Mouse (Mus musculus) liver, embryonic 18 days (tissue): ENCODE data around the gene Oas1d. TPM values are rescaled to one million over a fixed set of nuclear protein-coding genes. Genes with fewer than 3 reads are reported as not detected.

Source experiments
- polyA plus RNA-seq: library from polyadenylated mRNA; depleted of rRNA; stranded (reverse); fragments of >200 nt; gene quantifications from 2 replicates; pipeline ENCODE4 v1.2.3, GENCODE M21; 2012; rRNA removed

The Oas1d gene
- polyA plus RNA-seq = not detected in 2 replicates

DNA sequence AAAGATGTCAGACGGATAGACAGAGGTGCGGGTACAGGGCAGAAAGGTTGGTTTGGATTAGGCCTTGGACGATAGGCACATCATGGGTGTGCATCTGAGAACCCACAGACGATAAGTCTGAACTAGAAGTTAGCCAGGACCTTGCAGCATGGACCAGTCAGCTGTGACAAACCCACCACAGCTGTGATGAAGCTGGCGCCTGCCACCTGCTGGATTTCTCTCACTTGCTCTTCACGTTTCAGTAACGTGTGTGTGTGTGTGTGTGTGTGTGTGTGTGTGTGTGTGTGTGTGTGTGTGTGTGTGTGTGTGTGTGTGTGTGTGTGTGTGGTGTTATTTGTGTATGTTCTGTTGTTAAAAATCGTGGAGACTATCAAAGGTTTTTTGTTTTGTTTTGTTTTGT is at the start of gene Oas1d:
Gene Oas1d, plus strand, starts transcription at position 333 of the 400 bp plus-strand sequence.

DNA sequence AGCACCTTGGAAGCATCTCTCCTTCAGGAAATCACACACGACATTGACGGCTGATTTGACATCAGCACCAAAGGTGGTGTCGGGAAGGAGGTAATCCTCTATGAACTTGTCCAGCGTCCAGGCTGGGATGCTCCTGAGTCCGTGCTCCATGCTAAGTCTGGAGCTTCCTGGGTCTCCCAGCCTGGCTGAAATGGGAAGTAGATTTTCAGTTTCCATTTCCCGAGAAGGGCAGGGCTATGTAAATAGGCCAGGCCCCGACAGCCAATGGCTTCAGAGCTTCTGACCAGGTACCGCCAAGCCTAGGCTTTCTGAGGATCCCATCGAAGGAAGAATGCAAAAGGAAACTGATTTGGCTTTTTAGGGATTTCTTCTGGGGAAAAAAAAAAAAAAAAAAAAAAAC is 26.9 kb upstream of the Oas1d start, which contains the start of gene Oas1g:
Gene Oas1g, minus strand, starts transcription at position 201 of the 400 bp plus-strand sequence.

DNA sequence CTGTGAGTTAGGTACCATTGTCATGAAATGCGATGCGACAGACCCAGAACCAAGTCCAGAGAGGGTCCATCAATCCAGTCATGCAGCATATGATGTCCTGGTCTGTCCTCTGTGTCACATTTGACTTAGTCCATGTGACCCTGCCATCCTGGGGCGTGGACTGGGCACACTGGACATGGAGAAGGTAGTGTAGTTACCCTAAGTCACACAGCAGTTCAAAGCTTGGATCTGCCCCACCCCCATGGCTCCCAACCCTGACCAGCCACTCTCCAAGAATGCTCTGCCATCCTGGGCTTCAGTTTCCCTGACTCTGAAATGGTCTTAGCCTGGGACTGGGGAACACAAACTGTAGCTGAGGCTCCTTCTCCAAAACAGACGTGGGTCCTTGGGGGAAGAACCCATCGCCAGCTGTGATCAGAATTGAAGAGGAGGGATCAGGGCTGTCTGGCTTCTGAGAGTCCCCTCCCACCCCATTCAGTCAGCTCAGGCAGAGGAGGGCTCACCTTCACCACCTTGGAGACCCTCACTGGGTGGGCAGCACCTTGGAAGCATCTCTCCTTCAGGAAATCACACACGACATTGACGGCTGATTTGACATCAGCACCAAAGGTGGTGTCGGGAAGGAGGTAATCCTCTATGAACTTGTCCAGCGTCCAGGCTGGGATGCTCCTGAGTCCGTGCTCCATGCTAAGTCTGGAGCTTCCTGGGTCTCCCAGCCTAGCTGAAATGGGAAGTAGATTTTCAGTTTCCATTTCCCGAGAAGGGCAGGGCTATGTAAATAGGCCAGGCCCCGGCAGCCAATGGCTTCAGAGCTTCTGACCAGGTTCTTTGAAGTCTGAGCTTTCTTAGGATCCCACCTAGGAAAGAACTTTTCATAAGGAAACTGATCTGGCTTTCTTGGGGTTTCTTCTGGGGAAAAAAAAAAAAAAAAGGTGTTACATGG is 7.3 kb upstream of the Oas1d start, which contains the start of gene Oas1a:
Gene Oas1a, minus strand, starts transcription at position 731 of the 943 bp plus-strand sequence.

Other genes with a start within 250 kb of the Oas1d start
- gene Dtx1, start 202.6 kb upstream of the Oas1d start, polyA plus RNA-seq = 0.13 and 0.15 TPM in 2 replicates
- gene Oas2, start 164.7 kb upstream of the Oas1d start, polyA plus RNA-seq = 10.7 and 11.6 TPM in 2 replicates
- gene Oas3, start 136.9 kb upstream of the Oas1d start, polyA plus RNA-seq = 3.6 and 6.9 TPM in 2 replicates
- gene Oas1e, start 119.0 kb upstream of the Oas1d start, polyA plus RNA-seq = 0.15 and 0.26 TPM in 2 replicates
- 0.87 and 1.0 TPM in 2 replicates for gene Oas1c, start 102.0 kb upstream of the Oas1d start, polyA plus RNA-seq
- not detected in 2 replicates for gene Oas1f, start 67.2 kb upstream of the Oas1d start, polyA plus RNA-seq
- gene Oas1h, start 53.1 kb upstream of the Oas1d start, polyA plus RNA-seq = not detected in 2 replicates
- 7.1 and 8.4 TPM in 2 replicates for gene Oas1g, start 26.9 kb upstream of the Oas1d start, polyA plus RNA-seq
- gene Oas1a, start 7.0 kb upstream of the Oas1d start, polyA plus RNA-seq = 10.3 and 16.8 TPM in 2 replicates
- gene Rph3a, start 95.6 kb downstream of the Oas1d start, polyA plus RNA-seq = 0.01 and 0.02 TPM in 2 replicates